Mouse (Mus musculus): ENCODE results near the gene Rab22a. TPM values are rescaled to one million over a fixed set of nuclear protein-coding genes. Genes with fewer than 3 reads are reported as not detected.

Gene Rab22a
- polyA plus RNA-seq, 1 experiment from 2014 or later: 36.8 TPM

DNA sequence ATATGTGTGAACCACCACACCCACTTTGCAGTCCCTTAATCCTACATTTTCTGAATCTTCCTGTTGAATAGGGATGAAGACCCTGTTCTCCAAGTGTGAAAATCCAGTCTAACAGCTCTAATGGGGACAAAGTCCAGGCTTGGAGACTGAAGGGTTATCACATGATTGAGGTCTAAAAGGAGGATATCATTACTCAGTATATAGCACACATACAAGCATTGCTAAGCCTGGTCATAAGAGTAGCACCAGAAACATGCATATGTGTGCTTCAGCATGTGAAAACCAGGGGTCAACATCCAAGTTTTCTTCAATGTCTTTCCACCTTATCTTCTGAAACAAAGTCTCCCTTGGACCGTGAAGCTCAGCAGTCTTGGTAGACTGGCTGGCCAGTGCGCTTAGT is 19.0 kb downstream of the Rab22a start:
- Histone ChIP-seq H3K4me3 (no peak overlapping the region), H3K9me3 (no peaks in the 10 kb centered on the region), H3K27me3 (no peaks in the 10 kb centered on the region), H3K27ac (no peak overlapping the region), H3K4me1 (replicated peaks) (peaks cover 6% of the 10 kb centered on the region; the same call in 1 of the 2 replicates), H3K4me2 (no peak overlapping the region), H3K9ac (no peak overlapping the region), H3K36me3 (peaks cover 11% of the 10 kb centered on the region)
- no peak for ATAC-seq (ENCODE audit: low FRiP score)
- 92% methylated on average over 2 of the region's 2 CpGs for WGBS

DNA sequence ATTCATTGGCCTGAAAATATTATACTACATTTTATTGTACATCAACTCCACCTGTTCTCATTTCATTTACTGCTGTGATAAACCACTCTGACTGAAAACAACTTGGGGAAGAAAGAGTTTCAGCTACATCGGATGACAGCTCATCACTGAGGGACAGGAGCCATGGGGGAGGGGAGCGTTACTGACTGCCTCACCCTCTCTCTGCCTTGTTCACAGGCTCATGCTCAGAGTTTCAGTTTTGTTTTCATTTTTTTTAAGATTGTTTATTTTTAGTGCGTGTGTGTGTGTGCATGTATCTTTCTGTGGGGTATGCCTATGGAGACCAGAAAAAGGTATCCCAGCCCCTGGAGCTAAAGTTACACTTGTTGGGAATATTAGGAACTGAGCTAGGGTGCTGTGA is 19.7 kb downstream of the Rab22a start:
- WGBS: 66% methylated on average over 3 of the region's 3 CpGs
- ATAC-seq (ENCODE audit: low FRiP score): no peak
- Histone ChIP-seq H3K4me1 (replicated peaks) (peaks cover 6% of the 10 kb centered on the region; the same call in 1 of the 2 replicates), H3K4me3 (no peak overlapping the region), H3K4me2 (no peak overlapping the region), H3K9me3 (no peaks in the 10 kb centered on the region), H3K36me3 (peaks cover 11% of the 10 kb centered on the region), H3K27ac (no peak overlapping the region), H3K9ac (no peak overlapping the region), H3K27me3 (no peaks in the 10 kb centered on the region)

DNA sequence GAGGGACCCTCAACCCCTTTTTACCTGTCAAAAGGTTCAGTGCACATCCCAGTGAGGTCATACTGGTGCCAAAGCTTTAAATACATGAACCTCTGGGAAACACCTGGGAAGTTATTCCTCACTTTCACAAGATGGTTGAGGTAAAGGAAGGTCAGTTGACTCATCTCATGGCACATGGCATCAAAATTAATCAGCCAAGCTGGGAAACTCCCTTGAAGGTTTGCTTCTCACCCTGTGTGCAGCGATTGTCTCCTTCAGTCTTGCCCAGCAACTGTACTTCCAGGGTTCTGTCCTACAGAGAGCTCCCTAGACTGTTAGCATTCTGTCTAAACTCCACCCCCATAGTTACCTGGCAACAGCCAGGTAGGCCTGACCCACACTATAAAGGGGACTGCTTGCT is 20.6 kb downstream of the Rab22a start:
- WGBS: 72% methylated on average over 1 of the region's 1 CpGs
- H3K27ac ChIP-seq: no peak overlapping the region
- no peak for ATAC-seq (ENCODE audit: low FRiP score)

DNA sequence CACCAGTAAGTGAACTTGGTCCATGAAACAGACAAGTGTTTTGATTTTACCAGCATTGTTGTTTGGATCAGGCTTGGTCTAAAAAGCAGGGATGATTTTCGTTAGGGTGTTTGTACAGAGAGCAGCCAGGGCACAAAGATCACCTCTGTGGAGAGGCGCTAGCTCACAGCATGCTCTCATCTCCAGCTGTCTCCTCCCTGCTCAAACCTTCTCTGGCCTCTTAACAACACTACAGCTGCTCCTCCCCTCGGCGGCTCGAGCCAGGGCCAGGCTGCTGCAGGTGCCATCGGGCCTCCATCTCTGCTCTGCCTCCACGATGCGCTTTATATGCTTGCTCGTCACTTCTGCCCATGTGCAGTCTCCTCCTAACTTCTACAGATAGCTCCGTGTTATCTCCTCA is 23.2 kb downstream of the Rab22a start:
- H3K27me3 ChIP-seq: no peaks in the 10 kb centered on the region
- H3K4me3 ChIP-seq: no peak overlapping the region
- WGBS: 52% methylated on average over 10 of the region's 10 CpGs
- H3K27ac ChIP-seq: no peak overlapping the region
- peaks cover 18% of the 10 kb centered on the region for H3K4me1 ChIP-seq (replicated peaks)
- H3K36me3 ChIP-seq: peaks cover 9% of the 10 kb centered on the region
- H3K4me2 ChIP-seq: no peak overlapping the region
- no peak for ATAC-seq (ENCODE audit: low FRiP score)
- H3K9ac ChIP-seq: no peak overlapping the region
- H3K9me3 ChIP-seq: no peaks in the 10 kb centered on the region

More for the DNA sequence above, 20.6 kb downstream of the Rab22a start:
- Histone ChIP-seq H3K4me1 (replicated peaks) (peaks cover 6% of the 10 kb centered on the region; the same call in 1 of the 2 replicates), H3K4me2 (no peak overlapping the region), H3K27me3 (no peaks in the 10 kb centered on the region), H3K9me3 (no peaks in the 10 kb centered on the region), H3K4me3 (no peak overlapping the region), H3K36me3 (peaks cover 11% of the 10 kb centered on the region), H3K9ac (no peak overlapping the region)

DNA sequence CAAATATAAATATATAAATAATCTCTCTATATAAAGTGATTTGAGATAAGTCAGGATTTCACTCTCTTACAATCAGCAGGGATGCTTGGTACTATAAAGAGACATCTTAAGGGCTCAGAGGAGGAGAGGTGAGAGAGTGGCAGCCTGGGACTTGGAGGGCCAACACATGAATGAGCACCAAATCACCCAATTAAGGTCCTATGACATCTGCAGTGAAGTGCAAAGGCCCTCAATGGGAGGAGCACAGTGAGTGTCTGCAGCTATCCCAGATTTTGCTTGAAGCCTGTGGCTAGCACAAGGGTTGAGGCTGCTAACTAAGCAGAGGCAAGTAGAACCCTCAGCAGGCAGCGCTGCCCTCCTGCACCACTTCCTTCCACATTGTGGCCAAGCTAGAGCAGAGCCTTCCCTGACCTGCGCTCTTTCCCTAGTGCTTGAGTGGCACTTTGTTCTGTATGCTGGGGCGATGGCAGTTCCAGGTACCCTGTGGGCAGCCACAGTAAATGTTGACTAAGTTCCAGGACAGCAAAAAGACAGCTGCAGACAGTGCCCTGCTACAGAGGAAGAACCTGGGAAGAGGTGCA is 26.3 kb downstream of the Rab22a start:
- no peaks in the 10 kb centered on the region for H3K27me3 ChIP-seq
- H3K9me3 ChIP-seq: no peaks in the 10 kb centered on the region
- no peak for ATAC-seq (ENCODE audit: low FRiP score)
- H3K4me2 ChIP-seq: no peak overlapping the region
- H3K4me1 ChIP-seq (replicated peaks): peaks cover 18% of the 10 kb centered on the region
- peak overlapping the region; percentile 18; the same call in 1 of the 2 replicates for H3K27ac ChIP-seq
- no peak overlapping the region for H3K4me3 ChIP-seq
- WGBS: 95% methylated on average over 3 of the region's 3 CpGs
- peaks cover 32% of the 10 kb centered on the region for H3K36me3 ChIP-seq
- H3K9ac ChIP-seq: 0 out of 2 replicates have a peak overlapping the region, but pooled peaks have one; percentile 8

DNA sequence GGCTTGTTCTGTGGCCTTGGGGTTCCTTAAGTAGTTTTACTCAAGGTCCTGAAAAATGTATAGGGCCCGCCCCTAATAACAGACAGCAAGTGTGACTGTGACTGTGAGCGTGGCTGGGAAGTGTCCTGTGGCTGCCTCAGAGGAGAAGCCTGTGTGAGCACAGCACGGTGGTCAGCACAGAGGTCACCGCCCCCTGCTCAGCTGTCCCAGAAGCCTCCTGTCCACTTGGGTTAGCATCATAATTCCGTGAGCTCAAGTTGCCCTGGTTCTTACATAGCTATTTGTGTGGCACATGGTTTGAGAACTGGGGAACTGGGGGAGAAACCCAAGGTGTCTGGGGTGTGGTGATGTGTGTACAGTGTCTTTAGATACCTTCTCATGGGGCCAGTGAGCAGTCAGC is 27.8 kb downstream of the Rab22a start:
- no peak for ATAC-seq (ENCODE audit: low FRiP score)
- Histone ChIP-seq H3K9ac (no peak overlapping the region), H3K9me3 (no peaks in the 10 kb centered on the region), H3K36me3 (peaks cover 32% of the 10 kb centered on the region), H3K27me3 (no peaks in the 10 kb centered on the region), H3K27ac (no peak overlapping the region), H3K4me2 (no peak overlapping the region), H3K4me1 (replicated peaks) (peaks cover 24% of the 10 kb centered on the region), H3K4me3 (no peak overlapping the region)
- 86% methylated on average over 5 of the region's 5 CpGs for WGBS

DNA sequence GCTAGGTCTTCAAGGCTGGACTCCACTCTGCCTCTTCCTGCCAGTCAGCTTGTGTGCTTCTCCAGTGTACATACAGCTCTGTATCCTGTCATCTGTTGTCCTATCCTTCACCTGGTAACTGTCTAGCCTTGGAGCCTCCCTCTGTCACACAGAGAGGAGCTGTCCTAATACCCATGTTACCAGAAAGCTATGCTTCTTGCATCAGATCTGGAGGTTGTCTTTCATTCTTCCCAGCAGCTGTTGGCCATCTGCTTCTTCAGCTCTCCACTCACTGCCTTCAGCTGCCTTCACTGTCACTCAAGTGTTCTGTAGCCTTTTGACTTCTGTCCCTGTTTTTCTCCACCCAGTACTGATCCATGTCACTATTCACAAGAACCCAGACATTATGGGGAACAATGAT is 30.3 kb downstream of the Rab22a start:
- no peak for ATAC-seq (ENCODE audit: low FRiP score)
- H3K36me3 ChIP-seq: peaks cover 27% of the 10 kb centered on the region

DNA sequence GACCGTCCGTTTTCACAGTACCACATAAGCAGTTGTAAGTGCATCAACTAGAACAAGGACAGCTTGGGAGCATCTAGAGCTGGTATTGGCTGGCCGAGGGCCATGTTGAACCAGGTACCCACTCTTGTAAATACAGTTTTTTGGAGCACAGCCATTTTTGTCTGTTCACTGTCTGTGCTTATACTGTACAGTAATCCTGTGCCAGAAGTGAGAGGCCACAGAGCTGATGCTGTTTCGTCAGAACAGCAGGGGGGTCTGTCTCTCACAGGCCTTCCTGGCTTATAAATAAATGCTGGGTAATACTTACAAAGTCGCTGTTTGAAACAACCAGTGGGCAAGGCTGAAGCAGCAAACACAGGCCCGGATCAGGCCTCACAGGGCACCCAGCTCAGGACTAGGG is 32.2 kb downstream of the Rab22a start:
- no peak overlapping the region for H3K9ac ChIP-seq
- H3K27me3 ChIP-seq: no peaks in the 10 kb centered on the region
- H3K36me3 ChIP-seq: peaks cover 38% of the 10 kb centered on the region
- WGBS: 85% methylated on average over 6 of the region's 6 CpGs
- no peak overlapping the region for H3K4me2 ChIP-seq
- ATAC-seq (ENCODE audit: low FRiP score): no peak
- peaks cover 7% of the 10 kb centered on the region for H3K4me1 ChIP-seq (replicated peaks)
- H3K27ac ChIP-seq: no peak overlapping the region
- no peaks in the 10 kb centered on the region for H3K9me3 ChIP-seq
- H3K4me3 ChIP-seq: no peak overlapping the region

More for the DNA sequence above, 30.3 kb downstream of the Rab22a start:
- Histone ChIP-seq H3K4me1 (replicated peaks) (peaks cover 18% of the 10 kb centered on the region), H3K27ac (0 out of 2 replicates have a peak overlapping the region, but pooled peaks have one; percentile 1), H3K4me3 (no peak overlapping the region), H3K9ac (no peak overlapping the region), H3K9me3 (no peaks in the 10 kb centered on the region), H3K4me2 (no peak overlapping the region), H3K27me3 (no peaks in the 10 kb centered on the region)

DNA sequence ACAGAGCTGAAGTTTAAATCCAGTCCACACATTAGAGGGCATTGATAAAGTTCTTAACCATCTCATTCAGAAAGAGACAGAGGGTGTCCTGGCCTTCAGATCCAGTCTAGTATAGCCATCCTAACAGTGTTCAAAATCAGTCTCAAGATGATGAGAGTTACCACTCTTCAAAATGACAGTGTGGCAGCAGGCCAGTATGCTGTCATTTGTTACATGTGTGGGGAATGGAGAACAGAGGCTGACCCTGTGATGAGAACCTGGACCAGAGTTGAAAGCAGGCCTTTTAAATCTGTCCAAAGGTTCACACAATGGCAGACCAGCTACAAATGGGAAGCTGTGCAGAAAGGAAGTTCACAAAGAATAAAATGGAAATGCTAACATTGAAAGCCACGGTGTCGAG is 33.1 kb downstream of the Rab22a start:
- whole genome bisulfite sequencing: 88% methylated on average over 2 of the region's 2 CpGs
- ATAC-seq (ENCODE audit: low FRiP score): no peak
- H3K4me3 ChIP-seq: no peak overlapping the region
- H3K9me3 ChIP-seq: no peaks in the 10 kb centered on the region
- peaks cover 45% of the 10 kb centered on the region for H3K36me3 ChIP-seq
- peaks cover 6% of the 10 kb centered on the region; the same call in 1 of the 2 replicates for H3K4me1 ChIP-seq (replicated peaks)
- no peak overlapping the region for H3K27ac ChIP-seq
- H3K27me3 ChIP-seq: no peaks in the 10 kb centered on the region
- H3K4me2 ChIP-seq: no peak overlapping the region
- H3K9ac ChIP-seq: no peak overlapping the region

DNA sequence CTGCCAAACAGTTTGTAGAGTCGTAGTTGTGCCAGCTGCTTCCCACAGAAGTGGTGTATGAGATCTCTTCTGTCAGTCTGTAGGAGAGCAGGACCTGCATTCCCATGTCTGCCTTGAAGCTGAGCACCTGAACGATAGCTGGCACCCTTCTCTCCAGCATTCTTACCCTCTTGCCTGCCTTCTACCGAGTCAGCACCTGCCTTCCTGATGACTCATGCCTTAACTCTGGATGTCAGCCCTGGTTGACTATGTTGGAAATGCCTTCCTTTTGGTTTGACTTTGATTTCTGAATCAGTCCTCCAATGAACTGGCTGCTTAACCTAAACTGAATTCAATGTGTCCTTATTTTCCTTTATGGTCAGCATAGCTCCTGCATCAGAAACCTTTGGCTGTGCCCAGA is 39.3 kb downstream of the Rab22a start:
- Histone ChIP-seq H3K4me1 (replicated peaks) (peaks cover 26% of the 10 kb centered on the region), H3K27me3 (no peaks in the 10 kb centered on the region), H3K9me3 (no peaks in the 10 kb centered on the region), H3K27ac (no peak overlapping the region), H3K36me3 (peaks cover 54% of the 10 kb centered on the region), H3K4me3 (no peak overlapping the region), H3K9ac (no peak overlapping the region), H3K4me2 (no peak overlapping the region)
- 96% methylated on average over 3 of the region's 3 CpGs for WGBS
- no peak for ATAC-seq (ENCODE audit: low FRiP score)

DNA sequence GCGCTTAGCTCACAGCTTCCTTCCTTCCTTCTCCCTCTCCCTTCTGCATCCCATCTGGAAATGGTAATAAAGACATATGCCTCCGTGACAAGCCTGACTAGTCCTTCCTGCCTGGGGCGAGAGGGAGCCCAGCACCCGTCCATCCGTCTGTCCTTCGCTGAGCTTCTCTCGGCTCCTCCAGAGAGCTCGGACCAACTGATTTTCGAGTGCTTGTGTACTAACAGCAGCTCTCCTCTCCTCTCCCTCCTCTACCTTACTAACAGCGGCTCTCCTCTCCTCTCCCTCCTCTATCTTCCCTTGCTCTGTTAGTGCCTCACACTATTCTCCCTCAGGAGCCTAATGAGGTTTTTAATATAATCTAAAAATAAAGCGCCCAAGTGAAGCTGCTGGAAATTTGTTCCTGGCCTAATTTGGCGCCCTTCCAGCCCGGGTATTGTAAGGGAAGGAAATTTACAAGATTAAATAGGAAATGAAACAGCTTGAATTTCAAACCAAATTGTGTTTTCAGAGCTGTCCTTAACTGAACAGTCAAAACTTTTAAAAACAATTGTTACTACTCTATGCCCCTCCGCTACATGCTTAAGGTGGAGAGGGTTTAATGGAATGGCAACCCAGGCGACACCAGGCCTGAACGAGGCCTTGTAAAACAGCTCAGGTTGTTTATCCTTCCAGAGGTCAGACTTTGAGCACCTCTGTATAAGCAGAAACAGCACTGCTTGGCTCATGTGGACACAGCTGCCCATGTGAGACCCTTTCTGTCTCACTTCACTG is 42.7 kb downstream of the Rab22a start:
- H3K27ac ChIP-seq: peak overlapping the region; percentile 82
- H3K27me3 ChIP-seq: no peaks in the 10 kb centered on the region
- ATAC-seq (ENCODE audit: low FRiP score): peak; percentile 70
- peaks cover 41% of the 10 kb centered on the region for H3K4me1 ChIP-seq (replicated peaks)
- no peak overlapping the region for H3K4me2 ChIP-seq
- no peaks in the 10 kb centered on the region for H3K9me3 ChIP-seq
- H3K4me3 ChIP-seq: no peak overlapping the region
- peaks cover 40% of the 10 kb centered on the region for H3K36me3 ChIP-seq
- H3K9ac ChIP-seq: peak overlapping the region; percentile 39; the same call in 1 of the 2 replicates
- WGBS: 66% methylated on average over 16 of the region's 16 CpGs

DNA sequence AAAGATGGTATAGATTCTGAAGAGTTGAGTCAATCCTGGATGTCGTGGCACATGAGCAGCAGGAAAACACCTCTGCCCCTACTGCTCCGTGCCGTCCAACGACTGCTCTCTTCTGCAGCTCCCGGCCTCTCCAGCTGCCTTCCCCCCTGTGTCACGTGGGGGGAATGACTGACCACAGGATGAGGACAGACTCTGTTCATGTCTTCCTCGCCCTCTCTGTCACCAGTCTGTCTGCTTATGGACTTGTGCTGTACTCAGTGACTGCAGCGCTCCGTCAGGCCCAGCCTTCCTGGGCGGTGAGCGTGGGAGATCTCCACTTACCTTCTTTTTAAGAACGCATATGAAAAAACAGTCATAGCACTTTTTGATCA is 43.3 kb downstream of the Rab22a start:
- ATAC-seq (ENCODE audit: low FRiP score): no peak
- peaks cover 38% of the 10 kb centered on the region for H3K36me3 ChIP-seq
- peak overlapping the region; percentile 82 for H3K27ac ChIP-seq
- H3K4me2 ChIP-seq: no peak overlapping the region
- no peaks in the 10 kb centered on the region for H3K9me3 ChIP-seq
- H3K4me3 ChIP-seq: no peak overlapping the region
- H3K27me3 ChIP-seq: no peaks in the 10 kb centered on the region
- H3K9ac ChIP-seq: no peak overlapping the region
- WGBS: 85% methylated on average over 12 of the region's 12 CpGs
- peaks cover 41% of the 10 kb centered on the region for H3K4me1 ChIP-seq (replicated peaks)

Measured in hindbrain, embryonic 13.5 days (tissue).